Mouse (Mus musculus): Measurements from ENCODE around the gene Slc23a2. TPM values are rescaled to one million over a fixed set of nuclear protein-coding genes. Genes with fewer than 3 reads are reported as not detected.

The Slc23a2 gene
- polyA plus RNA-seq, 1 experiment from 2014 or later, result 9.8 TPM

GRCm38 (mm10) chr2:132017611-132018010 lies 127.3 kb downstream of the Slc23a2 start:
- Histone ChIP-seq H3K27me3 (ENCODE audit: control insufficient read depth, insufficient read depth, low read length) (no peaks in the 10 kb centered on the region), H3K4me1 (ENCODE audit: control insufficient read depth, insufficient read depth, low read length) (no peaks in the 10 kb centered on the region), H3K9ac (ENCODE audit: low read length) (no peak overlapping the region), H3K9me3 (ENCODE audit: control insufficient read depth, low read length) (no peaks in the 10 kb centered on the region), H3K27ac (ENCODE audit: low read depth, low read length) (no peak overlapping the region), H3K36me3 (ENCODE audit: control insufficient read depth, insufficient read depth, low read length) (no peaks in the 10 kb centered on the region), H3K4me2 (no peak overlapping the region), H3K4me3 (ENCODE audit: low read depth, low read length) (no peak overlapping the region)
- DNase-seq (ENCODE audit: low spot score, missing footprints) (peak; percentile 6), ATAC-seq (ENCODE audit: low FRiP score) (no peak)
- WGBS, result 52% methylated on average over 7 of the region's 7 CpGs

- ATAC-seq (ENCODE audit: low FRiP score), result no peak
- Histone ChIP-seq H3K9ac (ENCODE audit: low read length) (no peak overlapping the region), H3K27me3 (ENCODE audit: control insufficient read depth, insufficient read depth, low read length) (no peaks in the 10 kb centered on the region), H3K9me3 (ENCODE audit: control insufficient read depth, low read length) (no peaks in the 10 kb centered on the region), H3K27ac (ENCODE audit: low read depth, low read length) (no peak overlapping the region), H3K4me2 (no peak overlapping the region), H3K4me3 (ENCODE audit: low read depth, low read length) (no peak overlapping the region), H3K4me1 (ENCODE audit: control insufficient read depth, insufficient read depth, low read length) (no peaks in the 10 kb centered on the region), H3K36me3 (ENCODE audit: control insufficient read depth, insufficient read depth, low read length) (0 out of 2 replicates have a peak, but pooled peaks cover 2% of the 10 kb centered on the region)
- WGBS, result 78% methylated on average over 1 of the region's 1 CpGs
- DNase-seq (ENCODE audit: low spot score, missing footprints), result peak; percentile 2
These were observed 128.9 kb downstream of the Slc23a2 start for GRCm38 (mm10) chr2:132016034-132016433.

GRCm38 (mm10) chr2:132013152-132013551 lies 131.8 kb downstream of the Slc23a2 start:
- Histone ChIP-seq H3K27me3 (ENCODE audit: control insufficient read depth, insufficient read depth, low read length) (no peaks in the 10 kb centered on the region), H3K9me3 (ENCODE audit: control insufficient read depth, low read length) (no peaks in the 10 kb centered on the region), H3K4me3 (ENCODE audit: low read depth, low read length) (no peak overlapping the region), H3K36me3 (ENCODE audit: control insufficient read depth, insufficient read depth, low read length) (peaks cover 10% of the 10 kb centered on the region; the same call in 1 of the 2 replicates), H3K9ac (ENCODE audit: low read length) (no peak overlapping the region), H3K27ac (ENCODE audit: low read depth, low read length) (no peak overlapping the region), H3K4me2 (no peak overlapping the region), H3K4me1 (ENCODE audit: control insufficient read depth, insufficient read depth, low read length) (no peaks in the 10 kb centered on the region)
- DNase-seq (ENCODE audit: low spot score, missing footprints) (peak; percentile 68), ATAC-seq (ENCODE audit: low FRiP score) (no peak)
- 87% methylated on average over 4 of the region's 4 CpGs for WGBS

- peaks cover 15% of the 10 kb centered on the region for H3K36me3 ChIP-seq (ENCODE audit: control insufficient read depth, insufficient read depth, low read length)
- ATAC-seq (ENCODE audit: low FRiP score), result no peak
These were observed 134.1 kb downstream of the Slc23a2 start for GRCm38 (mm10) chr2:132010781-132011180.

GRCm38 (mm10) chr2:132008186-132008585 lies 136.7 kb downstream of the Slc23a2 start:
- DNase-seq (ENCODE audit: low spot score, missing footprints), result peak; percentile 47
- Histone ChIP-seq H3K4me1 (ENCODE audit: control insufficient read depth, insufficient read depth, low read length) (no peaks in the 10 kb centered on the region), H3K27ac (ENCODE audit: low read depth, low read length) (no peak overlapping the region), H3K9ac (ENCODE audit: low read length) (no peak overlapping the region), H3K36me3 (ENCODE audit: control insufficient read depth, insufficient read depth, low read length) (peaks cover 15% of the 10 kb centered on the region), H3K27me3 (ENCODE audit: control insufficient read depth, insufficient read depth, low read length) (no peaks in the 10 kb centered on the region), H3K9me3 (ENCODE audit: control insufficient read depth, low read length) (no peaks in the 10 kb centered on the region), H3K4me3 (ENCODE audit: low read depth, low read length) (no peak overlapping the region), H3K4me2 (no peak overlapping the region)
- WGBS, result 72% methylated on average over 4 of the region's 4 CpGs
- ATAC-seq (ENCODE audit: low FRiP score), result no peak

More at GRCm38 (mm10) chr2:132010781-132011180, 134.1 kb downstream of the Slc23a2 start:
- H3K27ac ChIP-seq (ENCODE audit: low read depth, low read length), result no peak overlapping the region
- H3K4me1 ChIP-seq (ENCODE audit: control insufficient read depth, insufficient read depth, low read length), result no peaks in the 10 kb centered on the region
- H3K4me3 ChIP-seq (ENCODE audit: low read depth, low read length), result no peak overlapping the region
- 85% methylated on average over 2 of the region's 2 CpGs for WGBS
- no peaks in the 10 kb centered on the region for H3K9me3 ChIP-seq (ENCODE audit: control insufficient read depth, low read length)
- no peak overlapping the region for H3K9ac ChIP-seq (ENCODE audit: low read length)
- no peak overlapping the region for H3K4me2 ChIP-seq
- DNase-seq (ENCODE audit: low spot score, missing footprints), result peak; percentile 57
- no peaks in the 10 kb centered on the region for H3K27me3 ChIP-seq (ENCODE audit: control insufficient read depth, insufficient read depth, low read length)

GRCm38 (mm10) chr2:132007475-132007819 lies 137.5 kb downstream of the Slc23a2 start:
- Histone ChIP-seq H3K27ac (ENCODE audit: low read depth, low read length) (no peak overlapping the region), H3K27me3 (ENCODE audit: control insufficient read depth, insufficient read depth, low read length) (no peaks in the 10 kb centered on the region), H3K4me2 (no peak overlapping the region), H3K4me1 (ENCODE audit: control insufficient read depth, insufficient read depth, low read length) (no peaks in the 10 kb centered on the region), H3K4me3 (ENCODE audit: low read depth, low read length) (no peak overlapping the region), H3K36me3 (ENCODE audit: control insufficient read depth, insufficient read depth, low read length) (peaks cover 17% of the 10 kb centered on the region), H3K9me3 (ENCODE audit: control insufficient read depth, low read length) (no peaks in the 10 kb centered on the region), H3K9ac (ENCODE audit: low read length) (no peak overlapping the region)
- DNase-seq (ENCODE audit: low spot score, missing footprints) (peak; percentile 47), ATAC-seq (ENCODE audit: low FRiP score) (no peak)
- WGBS, result 45% methylated on average over 6 of the region's 6 CpGs

- DNase-seq (ENCODE audit: low spot score, missing footprints) (peak; percentile 76), ATAC-seq (ENCODE audit: low FRiP score) (no peak)
- Histone ChIP-seq H3K27ac (ENCODE audit: low read depth, low read length) (no peak overlapping the region), H3K4me3 (ENCODE audit: low read depth, low read length) (no peak overlapping the region), H3K9me3 (ENCODE audit: control insufficient read depth, low read length) (no peaks in the 10 kb centered on the region), H3K4me1 (ENCODE audit: control insufficient read depth, insufficient read depth, low read length) (no peaks in the 10 kb centered on the region), H3K9ac (ENCODE audit: low read length) (no peak overlapping the region), H3K4me2 (no peak overlapping the region), H3K36me3 (ENCODE audit: control insufficient read depth, insufficient read depth, low read length) (peaks cover 16% of the 10 kb centered on the region), H3K27me3 (ENCODE audit: control insufficient read depth, insufficient read depth, low read length) (no peaks in the 10 kb centered on the region)
- WGBS, result 84% methylated on average over 18 of the region's 18 CpGs
These were observed 138.1 kb downstream of the Slc23a2 start for GRCm38 (mm10) chr2:132006561-132007474.

GRCm38 (mm10) chr2:132005445-132005844 lies 139.5 kb downstream of the Slc23a2 start:
- DNase-seq (ENCODE audit: low spot score, missing footprints) (peak; percentile 59), ATAC-seq (ENCODE audit: low FRiP score) (no peak)
- H3K9ac ChIP-seq (ENCODE audit: low read length), result no peak overlapping the region
- H3K4me1 ChIP-seq (ENCODE audit: control insufficient read depth, insufficient read depth, low read length), result no peaks in the 10 kb centered on the region
- no peaks in the 10 kb centered on the region for H3K27me3 ChIP-seq (ENCODE audit: control insufficient read depth, insufficient read depth, low read length)
- no peak overlapping the region for H3K27ac ChIP-seq (ENCODE audit: low read depth, low read length)
- no peak overlapping the region for H3K4me3 ChIP-seq (ENCODE audit: low read depth, low read length)
- no peaks in the 10 kb centered on the region for H3K9me3 ChIP-seq (ENCODE audit: control insufficient read depth, low read length)
- no peak overlapping the region for H3K4me2 ChIP-seq
- WGBS, result 90% methylated on average over 4 of the region's 4 CpGs
- H3K36me3 ChIP-seq (ENCODE audit: control insufficient read depth, insufficient read depth, low read length), result peaks cover 16% of the 10 kb centered on the region

GRCm38 (mm10) chr2:132004495-132005136 lies 140.3 kb downstream of the Slc23a2 start:
- Histone ChIP-seq H3K4me1 (ENCODE audit: control insufficient read depth, insufficient read depth, low read length) (no peaks in the 10 kb centered on the region), H3K9ac (ENCODE audit: low read length) (no peak overlapping the region), H3K9me3 (ENCODE audit: control insufficient read depth, low read length) (no peaks in the 10 kb centered on the region), H3K27ac (ENCODE audit: low read depth, low read length) (no peak overlapping the region), H3K27me3 (ENCODE audit: control insufficient read depth, insufficient read depth, low read length) (no peaks in the 10 kb centered on the region), H3K4me2 (no peak overlapping the region), H3K4me3 (ENCODE audit: low read depth, low read length) (no peak overlapping the region), H3K36me3 (ENCODE audit: control insufficient read depth, insufficient read depth, low read length) (peaks cover 15% of the 10 kb centered on the region)
- ATAC-seq (ENCODE audit: low FRiP score), result no peak
- 81% methylated on average over 9 of the region's 9 CpGs for WGBS
- peak; percentile 53 for DNase-seq (ENCODE audit: low spot score, missing footprints)
